Mouse (Mus musculus) ES-Bruce4 (cell line): ENCODE measurements at regions not wholly inside any gene's neighbourhood (a gene's known extent, or its start where the extent isn't known, plus 50 kb on each side); places are given as distances from the start of the nearest gene placed in this dataset.

Experiments used
- CTCF ChIP-seq: IDR thresholded peaks from one replicate; pipeline ENCODE4 v1.8.1; 2011; ENCODE audit warnings: low read depth, low read length
- EP300 ChIP-seq: IDR thresholded peaks from 2 replicates; pipeline ENCODE4 v1.6.1; 2011; ENCODE audit warnings: low read depth, low read length; ENCODE audit not compliant: insufficient read depth
- POLR2A ChIP-seq: IDR thresholded peaks from one replicate; pipeline ENCODE4 v1.8.1; 2011; ENCODE audit warnings: low read length; ENCODE audit not compliant: insufficient read depth

GRCm38 (mm10) chr5:118338186-118338585 is 93.2 kb downstream of the 2410131K14Rik start:
- TF ChIP-seq CTCF (no peak), POLR2A (no peak), EP300 (no peak)
